Mouse (Mus musculus) MN1 (cell line): ENCODE data around the gene Vmn1r228.

Source experiments
- DNase-seq: peaks from one replicate; pipeline ENCODE4 v3.0.0-alpha.2; 2016; ENCODE audit warnings: low spot score

The Vmn1r228 gene

DNA sequence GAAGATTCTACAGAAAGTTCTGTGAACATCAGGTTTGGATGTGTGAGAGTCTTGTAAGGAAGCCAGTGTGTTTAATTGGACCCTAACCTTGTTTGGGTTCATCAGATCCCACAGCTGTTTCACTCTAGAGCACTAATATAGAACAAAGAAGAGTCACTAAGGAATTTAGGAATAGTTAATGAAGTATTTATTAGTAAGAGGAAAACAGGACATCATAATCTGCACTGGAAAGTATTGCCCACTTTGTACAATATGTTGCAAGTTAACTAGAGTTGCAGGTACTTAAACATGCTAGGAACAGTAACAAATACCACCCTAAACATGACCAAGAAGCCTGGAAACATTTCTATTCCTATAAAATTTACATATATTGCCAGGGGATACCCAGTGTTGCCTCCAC is at the start of gene Vmn1r228:
Gene Vmn1r228, minus strand, starts transcription at position 101 of the 400 bp plus-strand sequence.
- no peak for DNase-seq

DNA sequence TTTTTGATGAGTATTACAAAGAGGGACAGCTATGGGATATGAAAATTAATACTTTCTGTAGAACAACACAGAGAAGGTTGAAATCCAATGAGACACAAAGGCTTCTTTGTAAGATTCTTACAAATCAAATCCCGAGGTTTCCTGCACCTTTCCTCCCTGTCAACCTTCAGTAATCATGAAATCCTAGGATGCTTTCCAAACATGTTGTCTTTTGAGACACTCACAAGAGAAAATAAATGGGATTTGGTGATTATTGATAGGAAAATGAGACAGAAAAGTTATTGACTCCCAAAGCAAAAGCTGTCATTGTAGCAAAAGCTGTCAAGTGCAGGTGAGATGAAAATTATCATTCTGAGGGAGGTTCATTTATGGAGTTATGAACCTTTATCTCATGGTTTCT is 25.3 kb upstream of the Vmn1r228 start, which contains the start of gene Vmn1r229:
Gene Vmn1r229, plus strand, starts transcription at position 301 of the 400 bp plus-strand sequence.
- no peak for DNase-seq

DNA sequence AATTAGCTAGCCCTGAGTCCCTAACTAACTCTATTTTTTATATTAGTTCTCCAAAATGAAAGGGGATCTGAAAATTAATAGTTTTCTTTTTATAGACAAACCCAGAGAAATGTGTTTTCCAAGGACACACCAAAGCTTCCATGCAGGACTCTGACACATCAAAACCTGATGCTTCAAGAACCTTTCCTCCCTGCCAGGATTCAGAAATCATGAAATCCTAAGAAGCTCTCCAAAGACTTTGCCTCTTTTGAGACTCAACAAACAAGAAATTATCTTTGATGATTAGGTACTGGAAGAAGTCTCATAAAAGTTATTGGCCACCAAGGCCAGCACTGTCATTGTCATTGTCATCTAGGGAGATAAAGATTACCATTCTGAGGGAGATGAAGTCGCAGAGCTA is 56.4 kb downstream of the Vmn1r228 start, which contains the start of gene Vmn1r227:
Gene Vmn1r227, plus strand, starts transcription at position 301 of the 400 bp plus-strand sequence.
- DNase-seq = no peak
